Mouse (Mus musculus) stomach, postnatal 0 days (tissue): ENCODE data around the gene Mlh3. TPM values are rescaled to one million over a fixed set of nuclear protein-coding genes. Genes with fewer than 3 reads are reported as not detected.

Experiments used
- ATAC-seq: fragments of 200-750 bp; cut with Nextera tagmentation; 2 replicates; pipeline ENCODE4 v1.8.0; 2017; ENCODE audit not compliant: low FRiP score, low TSS enrichment
- DNase-seq: peaks from one replicate; pipeline ENCODE4 v3.0.0-alpha.2; 2016; ENCODE audit warnings: low spot score
- H3K27ac ChIP-seq: fragments of 300-500 bp; sonication (generic); replicated peaks from 2 replicates; pipeline ENCODE4 v1.5.1; 2014; ENCODE audit warnings: mild to moderate bottlenecking, control low read depth
- H3K27me3 ChIP-seq: fragments of 300-500 bp; sonication (generic); 2 replicates; pipeline ENCODE4 v1.6.1; 2014; ENCODE audit warnings: low read length; ENCODE audit not compliant: control insufficient read depth, insufficient read depth
- H3K36me3 ChIP-seq: fragments of 300-500 bp; sonication (generic); 2 replicates; pipeline ENCODE4 v1.6.1; 2014; ENCODE audit warnings: low read length, mixed read lengths; ENCODE audit not compliant: control insufficient read depth, insufficient read depth
- H3K4me1 ChIP-seq: fragments of 300-500 bp; sonication (generic); replicated peaks from 2 replicates; pipeline ENCODE4 v1.6.1; 2014; ENCODE audit warnings: antibody characterized with exemption; ENCODE audit not compliant: control insufficient read depth, insufficient read depth
- H3K4me2 ChIP-seq: fragments of 300-500 bp; sonication (generic); replicated peaks from 2 replicates; pipeline ENCODE4 v1.6.1; 2014; ENCODE audit warnings: low read depth, mild to moderate bottlenecking, control low read depth, moderate library complexity
- H3K4me3 ChIP-seq: fragments of 300-500 bp; sonication (generic); 2 replicates; pipeline ENCODE4 v1.5.1; 2014; ENCODE audit warnings: low read depth, low read length, control low read depth
- H3K9ac ChIP-seq: fragments of 300-500 bp; sonication (generic); 2 replicates; pipeline ENCODE4 v1.6.1; 2014; ENCODE audit warnings: mild to moderate bottlenecking, low read length, control low read depth, mixed read lengths
- H3K9me3 ChIP-seq: fragments of 300-500 bp; sonication (generic); 2 replicates; pipeline ENCODE4 v1.6.1; 2016; ENCODE audit warnings: low read length; ENCODE audit not compliant: control insufficient read depth
- CTCF ChIP-seq: IDR thresholded peaks from 2 replicates; pipeline ENCODE4 v1.5.1; 2016; ENCODE audit warnings: antibody characterized with exemption, low read depth, mild to moderate bottlenecking, moderate library complexity
- EP300 ChIP-seq: optimal IDR thresholded peaks from 2 replicates; pipeline ENCODE3; 2016; ENCODE audit warnings: antibody characterized with exemption
- WGBS: fragments of 180-500 bp; shearing (Covaris S2); extraction: QIAGEN DNeasy Blood & Tissue Kit; methylation state at CpG from one replicate; pipeline ENCODE4 v1.1.7; 2014; 5-methylcytosine and 5-hydroxymethylcytosine counted together
- polyA plus RNA-seq: library from polyadenylated mRNA; unstranded; fragments of >200 nt; fragmentation: Nextera tagmentation; extraction: Ambion mirVana; gene quantifications from 2 replicates; pipeline ENCODE4 v1.2.1, GENCODE M21; 2015

Gene Mlh3
- polyA plus RNA-seq, 1 experiment from 2014 or later, result 3.0 TPM

DNA sequence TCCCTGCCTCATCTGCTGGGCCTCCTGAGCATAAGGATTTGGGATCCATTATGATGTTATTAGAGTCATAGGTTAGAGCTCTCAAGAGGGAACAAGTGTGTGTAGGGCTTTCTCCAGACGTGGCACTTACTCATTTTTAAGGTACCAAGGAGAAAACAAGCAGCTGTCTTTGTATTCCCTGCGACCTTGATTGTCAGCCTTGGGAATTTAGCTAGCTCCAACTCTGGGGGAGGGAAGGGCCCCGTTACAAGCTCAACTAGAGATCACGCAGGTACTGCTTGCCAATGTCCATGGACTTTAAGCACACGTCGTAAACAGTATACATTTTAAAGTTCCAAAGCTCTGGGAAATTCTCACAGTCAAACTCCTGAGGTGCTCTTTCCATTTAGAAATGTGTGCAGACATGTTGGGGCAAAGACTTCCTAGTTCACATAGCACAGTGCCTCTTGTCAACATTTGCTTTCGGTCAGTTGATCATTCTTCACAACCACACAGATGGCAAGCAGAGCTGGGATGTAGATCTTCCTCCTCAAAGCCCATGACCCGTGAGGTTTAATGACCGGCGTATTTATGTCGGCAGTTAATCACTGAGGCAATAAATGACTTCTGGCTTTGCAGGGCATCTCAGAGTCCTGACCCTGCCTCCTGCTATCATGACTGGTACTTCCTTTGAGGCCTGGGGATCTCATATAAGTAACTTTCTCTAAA is 27.9 kb upstream of the Mlh3 start:
- H3K36me3 ChIP-seq, result peaks cover 17% of the 10 kb centered on the region
- ATAC-seq, result no peak
- H3K4me2 ChIP-seq, result no peak overlapping the region
- H3K27me3 ChIP-seq, result no peaks in the 10 kb centered on the region
- H3K9me3 ChIP-seq, result no peaks in the 10 kb centered on the region
- WGBS, result 45% methylated on average over 11 of the region's 11 CpGs
- no peak overlapping the region for H3K27ac ChIP-seq
- TF ChIP-seq CTCF, result no peak
- TF ChIP-seq EP300, result no peak
- H3K4me3 ChIP-seq, result no peak overlapping the region
- no peak overlapping the region for H3K9ac ChIP-seq
- H3K4me1 ChIP-seq, result 0 out of 2 replicates have a peak, but pooled peaks cover 2% of the 10 kb centered on the region
- no peak for DNase-seq

DNA sequence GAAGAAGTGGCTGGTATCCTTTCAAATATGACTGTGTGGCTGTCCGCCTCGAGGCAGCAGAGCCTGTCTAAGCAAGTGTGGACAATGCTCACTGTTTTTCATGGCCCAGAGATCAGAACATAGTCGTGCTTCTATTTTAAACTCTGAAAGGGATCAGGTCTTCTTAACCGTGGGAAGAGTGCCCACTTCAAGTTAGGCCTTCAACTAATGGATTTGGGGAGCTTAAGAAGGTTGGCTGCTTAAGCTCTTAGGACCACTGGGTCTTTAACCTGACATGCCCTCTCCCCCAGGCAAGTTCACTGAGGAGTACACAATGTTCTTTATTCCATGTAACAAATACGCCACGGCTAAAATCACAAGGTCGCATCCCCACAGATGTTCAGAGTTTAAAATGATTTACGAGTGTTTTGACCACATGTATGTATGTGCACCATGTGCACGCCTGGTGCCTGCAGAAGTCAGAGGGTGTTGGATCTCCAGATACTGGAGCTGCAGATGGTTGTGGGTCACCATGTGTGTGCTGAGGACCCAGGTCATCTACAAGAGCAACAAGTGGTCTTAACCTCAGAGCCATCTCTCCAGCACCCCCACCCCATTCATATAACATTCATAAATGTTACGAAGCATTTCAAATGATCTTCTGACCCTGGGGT is 27.1 kb upstream of the Mlh3 start:
- H3K36me3 ChIP-seq, result peaks cover 13% of the 10 kb centered on the region
- DNase-seq, result no peak
- no peak overlapping the region; the same call in 1 of the 2 replicates for H3K27ac ChIP-seq
- no peak for TF ChIP-seq EP300
- TF ChIP-seq CTCF, result no peak
- H3K4me1 ChIP-seq, result 0 out of 2 replicates have a peak, but pooled peaks cover 2% of the 10 kb centered on the region
- ATAC-seq, result peak; percentile 26; the same call in 1 of the 2 replicates
- H3K9me3 ChIP-seq, result no peaks in the 10 kb centered on the region
- no peak overlapping the region for H3K9ac ChIP-seq
- H3K4me3 ChIP-seq, result no peak overlapping the region
- no peaks in the 10 kb centered on the region for H3K27me3 ChIP-seq
- no peak overlapping the region for H3K4me2 ChIP-seq
- 56% methylated on average over 10 of the region's 10 CpGs for WGBS

DNA sequence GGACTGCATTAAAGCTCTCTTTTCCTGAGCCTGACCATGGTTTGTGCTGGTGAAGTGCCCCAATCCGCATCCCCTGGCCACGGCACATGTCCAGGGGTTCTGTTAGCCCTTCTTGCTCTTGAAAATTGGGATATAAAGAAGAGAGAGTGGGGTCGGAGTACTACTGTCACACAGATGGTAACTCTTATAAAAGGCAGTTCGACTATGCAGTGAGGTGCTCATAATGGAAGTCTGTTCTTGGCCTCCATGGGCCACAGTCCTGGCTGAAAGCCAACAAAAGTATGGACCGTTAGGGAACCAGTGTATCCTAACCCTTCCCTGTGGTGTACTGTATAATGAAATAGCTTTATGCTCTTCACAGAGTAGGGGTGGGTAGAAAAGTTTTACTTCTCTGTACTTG is 26.5 kb upstream of the Mlh3 start:
- Histone ChIP-seq H3K27me3 (no peaks in the 10 kb centered on the region), H3K36me3 (peaks cover 12% of the 10 kb centered on the region), H3K4me1 (0 out of 2 replicates have a peak, but pooled peaks cover 2% of the 10 kb centered on the region), H3K27ac (no peak overlapping the region), H3K9ac (no peak overlapping the region), H3K9me3 (no peaks in the 10 kb centered on the region), H3K4me3 (no peak overlapping the region), H3K4me2 (no peak overlapping the region)
- TF ChIP-seq EP300 (no peak), CTCF (no peak)
- WGBS, result 74% methylated on average over 5 of the region's 5 CpGs
- ATAC-seq (no peak), DNase-seq (no peak)

DNA sequence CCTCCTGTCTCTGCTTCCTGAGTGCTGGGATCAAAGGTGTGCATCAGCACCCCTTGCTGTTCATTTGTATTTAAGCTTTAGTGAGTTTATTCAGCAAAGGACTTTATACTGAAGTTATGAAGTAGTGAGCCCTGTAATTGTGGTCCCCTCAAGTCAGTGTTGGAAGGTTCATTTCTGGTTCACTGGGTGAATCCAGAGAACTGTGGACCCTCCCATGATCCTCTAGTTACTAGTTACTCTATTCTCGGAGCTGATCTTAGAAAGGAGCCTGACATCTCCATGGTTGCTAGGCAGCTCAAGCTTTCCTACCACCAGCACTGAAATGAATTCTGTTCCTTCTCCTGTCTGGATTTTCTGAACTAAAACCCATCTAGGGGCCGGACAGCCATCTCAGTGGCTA is 25.1 kb upstream of the Mlh3 start:
- 0 out of 2 replicates have a peak, but pooled peaks cover 2% of the 10 kb centered on the region for H3K4me1 ChIP-seq
- TF ChIP-seq EP300 (no peak), CTCF (no peak)
- H3K9ac ChIP-seq, result no peak overlapping the region
- no peak overlapping the region for H3K27ac ChIP-seq
- no peak overlapping the region for H3K4me2 ChIP-seq
- 87% methylated on average over 2 of the region's 2 CpGs for WGBS
- no peak overlapping the region for H3K4me3 ChIP-seq
- no peaks in the 10 kb centered on the region for H3K36me3 ChIP-seq
- DNase-seq (no peak), ATAC-seq (no peak)
- H3K9me3 ChIP-seq, result no peaks in the 10 kb centered on the region
- no peaks in the 10 kb centered on the region for H3K27me3 ChIP-seq

DNA sequence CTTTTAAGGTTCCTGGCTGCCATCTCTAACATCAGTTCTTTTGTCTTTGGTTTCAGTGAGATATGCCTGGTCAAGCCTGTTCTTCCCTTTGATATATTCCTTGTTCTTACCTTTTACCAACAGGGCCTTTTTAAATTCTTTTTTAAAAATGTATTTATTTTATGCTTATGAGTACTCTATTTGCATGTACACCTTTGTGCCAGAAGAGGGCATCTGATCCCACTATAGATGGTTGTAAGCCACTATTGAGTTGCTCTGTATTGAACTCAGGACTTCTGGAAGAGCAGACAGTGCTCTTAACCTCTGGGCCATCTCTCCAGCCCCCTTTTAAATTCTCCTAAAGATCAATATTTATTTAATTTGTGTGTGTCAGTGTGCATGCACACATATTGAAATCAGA is 22.5 kb upstream of the Mlh3 start:
- TF ChIP-seq CTCF (peak; percentile 41), EP300 (no peak)
- Histone ChIP-seq H3K27me3 (no peaks in the 10 kb centered on the region), H3K36me3 (no peaks in the 10 kb centered on the region), H3K9ac (no peak overlapping the region), H3K4me1 (0 out of 2 replicates have a peak, but pooled peaks cover 1% of the 10 kb centered on the region), H3K4me3 (no peak overlapping the region), H3K4me2 (no peak overlapping the region), H3K9me3 (no peaks in the 10 kb centered on the region), H3K27ac (no peak overlapping the region)
- DNase-seq, result no peak
- ATAC-seq, result no peak

DNA sequence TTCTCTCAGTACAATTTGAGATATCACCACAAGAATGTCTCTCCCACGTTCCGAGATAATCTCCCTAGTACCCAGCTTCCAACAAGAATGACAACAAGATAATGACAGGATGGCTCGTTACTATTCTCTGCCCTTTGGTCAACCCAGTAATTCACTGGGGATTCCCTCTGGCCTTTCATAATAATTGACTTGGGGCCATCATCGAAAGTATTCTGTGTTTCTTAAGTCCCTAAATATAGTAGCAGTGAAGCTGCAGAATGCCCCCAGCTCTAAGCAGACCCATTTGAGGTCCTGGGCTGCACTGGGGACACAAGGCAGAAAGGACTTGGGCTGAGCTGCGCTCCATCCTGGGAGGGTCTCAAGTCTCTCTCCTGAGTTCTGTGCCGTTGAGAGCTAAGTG is 21.9 kb upstream of the Mlh3 start:
- no peaks in the 10 kb centered on the region for H3K4me1 ChIP-seq
- TF ChIP-seq CTCF, result no peak
- TF ChIP-seq EP300, result no peak
- ATAC-seq, result no peak
- DNase-seq, result no peak
- no peaks in the 10 kb centered on the region for H3K9me3 ChIP-seq
- no peak overlapping the region for H3K4me3 ChIP-seq
- no peak overlapping the region for H3K27ac ChIP-seq
- no peak overlapping the region for H3K9ac ChIP-seq
- H3K4me2 ChIP-seq, result no peak overlapping the region
- H3K27me3 ChIP-seq, result no peaks in the 10 kb centered on the region
- 76% methylated on average over 6 of the region's 6 CpGs for WGBS
- H3K36me3 ChIP-seq, result no peaks in the 10 kb centered on the region
